Mouse (Mus musculus): ENCODE results near the gene Camsap1.

DNA sequence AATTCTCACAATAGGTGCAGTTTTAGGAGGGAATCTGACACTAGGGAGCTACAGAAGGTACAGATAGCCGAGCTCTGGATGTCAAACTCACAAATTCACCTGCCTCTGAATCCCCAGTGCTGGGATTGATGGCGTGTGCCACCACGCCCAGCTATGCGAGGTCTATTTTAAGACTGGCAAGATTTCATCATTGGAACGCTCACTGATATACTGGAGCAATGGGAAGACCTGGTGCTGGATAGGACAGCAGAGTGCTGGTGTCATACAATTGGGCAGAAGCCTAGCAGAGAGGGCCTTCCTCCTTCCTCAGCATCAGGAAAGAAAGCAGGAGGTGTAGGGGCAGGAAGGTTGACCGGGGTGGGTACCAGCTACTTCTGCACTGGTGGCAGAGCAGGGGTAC is 4.7 kb upstream of the Camsap1 start:
- TF ChIP-seq CTCF (IDR thresholded peaks at IDR 0.05; ENCODE audit: low read depth) (no peak), EP300 (IDR thresholded peaks at IDR 0.05; ENCODE audit: low read depth) (no peak)
